Mouse (Mus musculus): Measurements from ENCODE around the gene Rhox2b. TPM values are rescaled to one million over a fixed set of nuclear protein-coding genes. Genes with fewer than 3 reads are reported as not detected.
"Not testable (repeated sequence)": the region's sequence is repeated elsewhere in the genome, so short reads cannot be mapped to it uniquely, and the experiment has no call there.

Gene Rhox2b
- polyA plus RNA-seq (2015; fragmentation: Nextera tagmentation; extraction: Ambion mirVana) = not detected in 2 replicates

DNA sequence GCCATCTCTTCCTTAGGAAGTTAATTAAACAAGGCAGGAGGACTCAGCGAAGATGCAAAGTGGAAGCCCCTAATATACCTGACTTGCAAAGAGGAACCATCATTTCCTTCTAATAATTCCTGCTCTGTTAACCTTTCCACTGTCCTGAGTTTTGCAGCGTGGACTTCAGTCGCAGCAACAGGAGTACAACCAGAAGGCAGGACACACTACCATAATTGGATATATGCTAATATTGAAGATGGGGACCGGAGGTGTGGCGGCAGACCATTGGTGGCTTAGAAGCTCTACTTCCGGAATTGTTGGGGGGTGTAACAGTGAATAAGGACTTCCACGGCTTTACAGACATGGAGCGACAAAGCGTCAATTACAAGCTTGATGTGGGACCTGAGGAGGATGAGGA lies at the start of gene Rhox2b:
Gene Rhox2b (plus strand): TSS at position 301 of the 400 bp plus-strand sequence.
- H3K4me2 ChIP-seq (replicated peaks; ENCODE audit: low read depth, low read length); ATAC-seq: not testable (repeated sequence)
- no CpG with 5 or more reads among the region's 9 CpGs for WGBS

DNA sequence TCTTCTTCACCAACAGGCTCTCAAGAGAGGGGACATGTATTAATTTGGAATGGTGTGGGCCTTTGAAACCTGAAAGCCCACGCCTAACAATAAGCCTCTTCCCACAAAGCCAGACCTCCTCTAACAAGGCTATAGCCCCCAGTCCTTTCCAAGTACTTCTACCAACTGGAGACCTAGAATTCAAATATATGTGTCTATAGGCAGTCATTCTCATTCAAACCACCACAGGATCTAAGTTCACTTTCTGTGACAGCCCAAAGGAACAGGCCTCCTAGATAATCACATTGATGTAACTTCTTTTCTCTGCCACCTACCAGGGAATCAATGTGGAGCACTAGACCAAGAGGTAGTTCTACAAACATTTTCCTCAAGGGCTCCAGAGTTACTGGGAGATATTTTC lies 32.1 kb upstream of the Rhox2b start, which contains the start of gene Rhox3a2:
Gene Rhox3a2 (plus strand): TSS at position 301 of the 400 bp plus-strand sequence.
- not testable (repeated sequence) for H3K27ac ChIP-seq (ENCODE audit: low read length); ATAC-seq
- no CpG with 5 or more reads among the region's 1 CpGs for WGBS

More for the DNA sequence above, at the start of gene Rhox2b:
- H3K27me3 ChIP-seq (replicated peaks; ENCODE audit: insufficient read depth, low read length); H3K9ac ChIP-seq (replicated peaks; ENCODE audit: low read depth); H3K36me3 ChIP-seq (ENCODE audit: insufficient read depth, low read length); H3K27ac ChIP-seq (ENCODE audit: low read length); H3K4me1 ChIP-seq (ENCODE audit: insufficient read depth, low read depth, low read length); H3K4me3 ChIP-seq (ENCODE audit: low read depth, low read length); H3K9me3 ChIP-seq (ENCODE audit: low read length); DNase-seq (ENCODE audit: low spot score): not testable (repeated sequence)

GRCm38 (mm10) chrX:37390548-37390947 lies 21.3 kb upstream of the Rhox2b start, which contains the start of gene Rhox4a2:
Gene Rhox4a2 (plus strand): TSS chrX:37390848.
- not testable (repeated sequence) for H3K27ac ChIP-seq (ENCODE audit: low read length); H3K4me3 ChIP-seq (ENCODE audit: low read depth, low read length); H3K9me3 ChIP-seq (ENCODE audit: low read length); ATAC-seq; H3K27me3 ChIP-seq (replicated peaks; ENCODE audit: insufficient read depth, low read length); H3K9ac ChIP-seq (replicated peaks; ENCODE audit: low read depth); DNase-seq (ENCODE audit: low spot score); H3K36me3 ChIP-seq (ENCODE audit: insufficient read depth, low read length); H3K4me1 ChIP-seq (ENCODE audit: insufficient read depth, low read depth, low read length); H3K4me2 ChIP-seq (replicated peaks; ENCODE audit: low read depth, low read length)
- 97% methylated on average over 6 of the region's 16 CpGs for WGBS

More for the DNA sequence above, 32.1 kb upstream of the Rhox2b start, which contains the start of gene Rhox3a2:
- H3K27me3 ChIP-seq (replicated peaks; ENCODE audit: insufficient read depth, low read length); H3K9me3 ChIP-seq (ENCODE audit: low read length); H3K4me3 ChIP-seq (ENCODE audit: low read depth, low read length); H3K4me2 ChIP-seq (replicated peaks; ENCODE audit: low read depth, low read length); H3K4me1 ChIP-seq (ENCODE audit: insufficient read depth, low read depth, low read length); H3K9ac ChIP-seq (replicated peaks; ENCODE audit: low read depth); DNase-seq (ENCODE audit: low spot score); H3K36me3 ChIP-seq (ENCODE audit: insufficient read depth, low read length): not testable (repeated sequence)

DNA sequence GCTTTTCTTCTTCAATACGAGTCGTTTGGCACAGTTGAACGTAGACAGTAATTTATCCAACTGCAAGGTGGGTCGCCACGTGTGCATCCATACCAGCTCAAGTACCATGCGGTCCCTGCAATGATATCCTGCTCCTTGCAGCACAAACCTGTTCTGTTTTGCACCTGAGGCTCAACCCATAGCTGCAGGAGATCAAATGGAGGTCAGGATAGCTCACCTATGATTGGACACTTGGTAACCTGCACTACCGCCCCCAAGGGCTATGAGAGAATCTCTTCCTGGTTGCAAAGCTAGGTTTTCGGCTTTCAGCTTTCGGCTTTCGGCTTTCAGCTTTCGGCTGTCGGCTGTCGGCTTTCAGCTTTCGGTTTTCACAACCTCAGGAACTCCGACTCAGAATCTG lies 20.3 kb downstream of the Rhox2b start, which contains the start of gene Rhox4b:
Gene Rhox4b (plus strand): TSS at position 301 of the 400 bp plus-strand sequence.
- H3K27me3 ChIP-seq (replicated peaks; ENCODE audit: insufficient read depth, low read length); H3K9me3 ChIP-seq (ENCODE audit: low read length); H3K4me1 ChIP-seq (ENCODE audit: insufficient read depth, low read depth, low read length); H3K36me3 ChIP-seq (ENCODE audit: insufficient read depth, low read length); H3K4me3 ChIP-seq (ENCODE audit: low read depth, low read length); DNase-seq (ENCODE audit: low spot score); H3K4me2 ChIP-seq (replicated peaks; ENCODE audit: low read depth, low read length); H3K9ac ChIP-seq (replicated peaks; ENCODE audit: low read depth); ATAC-seq; H3K27ac ChIP-seq (ENCODE audit: low read length): not testable (repeated sequence)
- WGBS = 77% methylated on average over 14 of the region's 15 CpGs

- H3K4me1 ChIP-seq (ENCODE audit: insufficient read depth, low read depth, low read length); H3K9ac ChIP-seq (replicated peaks; ENCODE audit: low read depth); H3K27me3 ChIP-seq (replicated peaks; ENCODE audit: insufficient read depth, low read length); H3K4me3 ChIP-seq (ENCODE audit: low read depth, low read length); H3K4me2 ChIP-seq (replicated peaks; ENCODE audit: low read depth, low read length); ATAC-seq; DNase-seq (ENCODE audit: low spot score); H3K36me3 ChIP-seq (ENCODE audit: insufficient read depth, low read length); H3K27ac ChIP-seq (ENCODE audit: low read length); H3K9me3 ChIP-seq (ENCODE audit: low read length): not testable (repeated sequence)
- WGBS = 100% methylated on average over 4 of the region's 10 CpGs
Observed at GRCm38 (mm10) chrX:37453380-37453779, 41.5 kb downstream of the Rhox2b start, which contains the start of gene Rhox2c. Gene Rhox2c (plus strand): TSS chrX:37453680.

DNA sequence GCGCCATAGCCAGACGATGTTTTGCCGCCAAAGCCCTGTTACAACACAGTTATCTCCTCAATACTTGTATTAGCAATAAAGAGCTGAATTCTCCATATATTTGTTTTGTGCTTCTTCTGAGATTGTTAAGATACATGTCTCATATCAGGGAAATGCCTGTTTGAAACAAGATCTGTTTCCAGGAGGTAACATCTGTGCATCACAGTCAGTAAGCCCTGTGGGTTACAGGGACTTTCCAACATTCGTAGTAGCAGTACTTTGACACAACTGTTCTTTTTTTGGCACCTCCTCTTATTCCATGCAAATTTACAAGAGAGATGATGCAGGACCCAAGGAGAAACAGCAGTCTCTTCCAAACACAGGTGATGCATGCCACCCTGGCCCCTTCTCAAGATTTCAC lies 46.4 kb downstream of the Rhox2b start, which contains the start of gene Rhox3c:
Gene Rhox3c (plus strand): TSS at position 301 of the 400 bp plus-strand sequence.
- 88% methylated on average over 3 of the region's 4 CpGs for WGBS
- H3K4me2 ChIP-seq (replicated peaks; ENCODE audit: low read depth, low read length); H3K9me3 ChIP-seq (ENCODE audit: low read length); H3K27ac ChIP-seq (ENCODE audit: low read length); H3K4me1 ChIP-seq (ENCODE audit: insufficient read depth, low read depth, low read length); DNase-seq (ENCODE audit: low spot score); H3K27me3 ChIP-seq (replicated peaks; ENCODE audit: insufficient read depth, low read length); H3K4me3 ChIP-seq (ENCODE audit: low read depth, low read length); ATAC-seq; H3K9ac ChIP-seq (replicated peaks; ENCODE audit: low read depth); H3K36me3 ChIP-seq (ENCODE audit: insufficient read depth, low read length): not testable (repeated sequence)

Other genes starting within 250 kb of the Rhox2b start
- gene Akap14, start 243.2 kb upstream of the Rhox2b start, polyA plus RNA-seq (2015; fragmentation: Nextera tagmentation; extraction: Ambion mirVana) = 2.1 and 3.2 TPM in 2 replicates
- 456 and 541 TPM in 2 replicates for gene Ndufa1, start 220.9 kb upstream of the Rhox2b start, polyA plus RNA-seq (2015; fragmentation: Nextera tagmentation; extraction: Ambion mirVana)
- gene Rnf113a1, start 220.8 kb upstream of the Rhox2b start, polyA plus RNA-seq (2015; fragmentation: Nextera tagmentation; extraction: Ambion mirVana) = 5.3 and 6.1 TPM in 2 replicates
- gene Gm9, start 201.0 kb upstream of the Rhox2b start, polyA plus RNA-seq (2015; fragmentation: Nextera tagmentation; extraction: Ambion mirVana) = not detected in 2 replicates
- gene Rhox1, start 189.8 kb upstream of the Rhox2b start, polyA plus RNA-seq (2015; fragmentation: Nextera tagmentation; extraction: Ambion mirVana) = not detected in 2 replicates
- not detected in 2 replicates for gene Rhox2a, start 167.1 kb upstream of the Rhox2b start, polyA plus RNA-seq (2015; fragmentation: Nextera tagmentation; extraction: Ambion mirVana)
- not detected in 2 replicates for gene Rhox3a, start 162.1 kb upstream of the Rhox2b start, polyA plus RNA-seq (2015; fragmentation: Nextera tagmentation; extraction: Ambion mirVana)
- gene Rhox4a, start 146.7 kb upstream of the Rhox2b start, polyA plus RNA-seq (2015; fragmentation: Nextera tagmentation; extraction: Ambion mirVana) = not detected in 2 replicates
- gene Rhox3a2, start 32.0 kb upstream of the Rhox2b start, polyA plus RNA-seq (2015; fragmentation: Nextera tagmentation; extraction: Ambion mirVana) = not detected in 2 replicates
- gene Rhox4a2, start 21.2 kb upstream of the Rhox2b start, polyA plus RNA-seq (2015; fragmentation: Nextera tagmentation; extraction: Ambion mirVana) = not detected in 2 replicates
- gene Rhox4b, start 20.4 kb downstream of the Rhox2b start, polyA plus RNA-seq (2015; fragmentation: Nextera tagmentation; extraction: Ambion mirVana) = not detected in 2 replicates
- not detected in 2 replicates for gene Rhox2c, start 41.6 kb downstream of the Rhox2b start, polyA plus RNA-seq (2015; fragmentation: Nextera tagmentation; extraction: Ambion mirVana)
- gene Rhox3c, start 46.5 kb downstream of the Rhox2b start, polyA plus RNA-seq (2015; fragmentation: Nextera tagmentation; extraction: Ambion mirVana) = not detected in 2 replicates
- not detected in 2 replicates for gene Rhox4c, start 68.3 kb downstream of the Rhox2b start, polyA plus RNA-seq (2015; fragmentation: Nextera tagmentation; extraction: Ambion mirVana)
- not detected in 2 replicates for gene Rhox2d, start 81.4 kb downstream of the Rhox2b start, polyA plus RNA-seq (2015; fragmentation: Nextera tagmentation; extraction: Ambion mirVana)
- not detected in 2 replicates for gene Rhox4d, start 102.3 kb downstream of the Rhox2b start, polyA plus RNA-seq (2015; fragmentation: Nextera tagmentation; extraction: Ambion mirVana)
- not detected in 2 replicates for gene Rhox2e, start 118.4 kb downstream of the Rhox2b start, polyA plus RNA-seq (2015; fragmentation: Nextera tagmentation; extraction: Ambion mirVana)
- not detected in 2 replicates for gene Rhox3e, start 130.0 kb downstream of the Rhox2b start, polyA plus RNA-seq (2015; fragmentation: Nextera tagmentation; extraction: Ambion mirVana)
- not detected in 2 replicates for gene Rhox4e, start 145.3 kb downstream of the Rhox2b start, polyA plus RNA-seq (2015; fragmentation: Nextera tagmentation; extraction: Ambion mirVana)
- not detected in 2 replicates for gene Rhox2f, start 159.3 kb downstream of the Rhox2b start, polyA plus RNA-seq (2015; fragmentation: Nextera tagmentation; extraction: Ambion mirVana)
- not detected in 2 replicates for gene Rhox3f, start 168.9 kb downstream of the Rhox2b start, polyA plus RNA-seq (2015; fragmentation: Nextera tagmentation; extraction: Ambion mirVana)
- not detected in 2 replicates for gene Rhox4f, start 195.6 kb downstream of the Rhox2b start, polyA plus RNA-seq (2015; fragmentation: Nextera tagmentation; extraction: Ambion mirVana)
- not detected in 2 replicates for gene Rhox3g, start 216.5 kb downstream of the Rhox2b start, polyA plus RNA-seq (2015; fragmentation: Nextera tagmentation; extraction: Ambion mirVana)
- not detected in 2 replicates for gene Rhox2g, start 231.4 kb downstream of the Rhox2b start, polyA plus RNA-seq (2015; fragmentation: Nextera tagmentation; extraction: Ambion mirVana)
- gene Rhox4g, start 239.3 kb downstream of the Rhox2b start, polyA plus RNA-seq (2015; fragmentation: Nextera tagmentation; extraction: Ambion mirVana) = not detected in 2 replicates

All from lung, postnatal 0 days (tissue).